Mouse (Mus musculus) kidney, postnatal 0 days (tissue): ENCODE data around the gene Cog5. TPM values are rescaled to one million over a fixed set of nuclear protein-coding genes. Genes with fewer than 3 reads are reported as not detected.

Source experiments
- ATAC-seq: fragments of 200-750 bp; cut with Nextera tagmentation; replicated peaks from 2 replicates; pipeline ENCODE4 v1.8.0; 2017; ENCODE audit warnings: low read depth, moderate number of reproducible peaks, moderate TSS enrichment, moderate library complexity; ENCODE audit not compliant: low FRiP score
- DNase-seq: peaks from one replicate; pipeline ENCODE4 v3.0.0-alpha.2; 2016; ENCODE audit warnings: low spot score
- H3K27ac ChIP-seq: fragments of 300-500 bp; sonication (generic); 2 replicates; pipeline ENCODE4 v1.5.1; 2014; ENCODE audit warnings: mild to moderate bottlenecking
- H3K27me3 ChIP-seq: fragments of 300-500 bp; sonication (generic); 2 replicates; pipeline ENCODE4 v1.6.1; 2014; ENCODE audit warnings: low read length, mixed read lengths; ENCODE audit not compliant: insufficient read depth
- H3K36me3 ChIP-seq: fragments of 300-500 bp; sonication (generic); 2 replicates; pipeline ENCODE4 v1.6.1; 2014; ENCODE audit warnings: low read length, mixed read lengths; ENCODE audit not compliant: insufficient read depth
- H3K4me1 ChIP-seq: fragments of 300-500 bp; sonication (generic); replicated peaks from 2 replicates; pipeline ENCODE4 v1.6.1; 2014; ENCODE audit warnings: antibody characterized with exemption, low read length, mixed read lengths; ENCODE audit not compliant: insufficient read depth
- H3K4me2 ChIP-seq: fragments of 300-500 bp; sonication (generic); 2 replicates; pipeline ENCODE4 v1.6.1; 2014; ENCODE audit warnings: mild to moderate bottlenecking, low read length, moderate library complexity, mixed read lengths
- H3K4me3 ChIP-seq: fragments of 300-500 bp; sonication (generic); replicated peaks from 2 replicates; pipeline ENCODE4 v1.5.1; 2014; ENCODE audit warnings: low read depth, low read length
- H3K9ac ChIP-seq: fragments of 300-500 bp; sonication (generic); 2 replicates; pipeline ENCODE4 v1.6.1; 2014; ENCODE audit warnings: low read depth, low read length
- H3K9me3 ChIP-seq: fragments of 300-500 bp; sonication (generic); replicated peaks from 2 replicates; pipeline ENCODE4 v1.6.1; 2016; ENCODE audit warnings: low read length, inconsistent platforms, mixed read lengths
- CTCF ChIP-seq: IDR thresholded peaks from 2 replicates; pipeline ENCODE4 v1.5.1; 2016; ENCODE audit warnings: antibody characterized with exemption, low read depth, mild to moderate bottlenecking, moderate library complexity
- WGBS: fragments of 180-500 bp; shearing (Covaris S2); extraction: QIAGEN DNeasy Blood & Tissue Kit; methylation state at CpG from one replicate; pipeline ENCODE4 v1.1.7; 2014; 5-methylcytosine and 5-hydroxymethylcytosine counted together
- polyA plus RNA-seq: library from polyadenylated mRNA; unstranded; fragments of >200 nt; fragmentation: Nextera tagmentation; extraction: Ambion mirVana; gene quantifications from 2 replicates; pipeline ENCODE4 v1.2.1, GENCODE M21; 2015

The Cog5 gene
- polyA plus RNA-seq, 1 experiment from 2014 or later: 22.9 TPM

DNA sequence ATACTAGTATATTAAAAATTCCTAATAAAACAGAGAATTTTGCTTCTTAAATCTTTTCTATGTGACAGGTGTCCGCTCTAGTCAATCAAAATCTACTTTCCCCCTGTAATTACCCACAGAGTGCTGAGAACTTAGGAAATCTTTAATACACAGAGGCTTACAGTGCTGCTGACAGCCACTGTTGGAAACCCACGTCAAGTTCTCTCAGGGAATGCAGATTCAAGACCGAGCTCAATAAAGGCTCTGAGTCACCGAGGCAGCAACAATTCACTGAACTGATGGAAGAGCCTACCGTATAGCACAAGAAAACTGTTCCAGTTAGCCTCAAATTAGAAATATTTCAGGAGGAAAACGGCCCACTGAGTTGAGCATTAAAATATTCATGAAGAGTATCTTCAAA, 329.1 kb downstream of the Cog5 start:
- Histone ChIP-seq H3K4me2 (no peak overlapping the region), H3K36me3 (no peaks in the 10 kb centered on the region), H3K9ac (no peak overlapping the region), H3K27me3 (no peaks in the 10 kb centered on the region), H3K4me1 (peaks cover 3% of the 10 kb centered on the region; the same call in 1 of the 2 replicates), H3K4me3 (no peak overlapping the region), H3K27ac (no peak overlapping the region), H3K9me3 (no peaks in the 10 kb centered on the region)
- ATAC-seq: no peak
- no peak for DNase-seq
- no peak for TF ChIP-seq CTCF
- WGBS: 91% methylated on average over 6 of the region's 6 CpGs

GRCm38 (mm10) chr12:31984206-31984605, 329.5 kb downstream of the Cog5 start:
- no peak for TF ChIP-seq CTCF
- Histone ChIP-seq H3K4me3 (no peak overlapping the region), H3K27me3 (no peaks in the 10 kb centered on the region), H3K36me3 (no peaks in the 10 kb centered on the region), H3K4me2 (peak overlapping the region; percentile 13; the same call in 1 of the 2 replicates), H3K4me1 (peaks cover 3% of the 10 kb centered on the region; the same call in 1 of the 2 replicates), H3K9ac (no peak overlapping the region), H3K27ac (no peak overlapping the region), H3K9me3 (no peaks in the 10 kb centered on the region)
- 53% methylated on average over 2 of the region's 2 CpGs for WGBS
- DNase-seq (no peak), ATAC-seq (no peak)

DNA sequence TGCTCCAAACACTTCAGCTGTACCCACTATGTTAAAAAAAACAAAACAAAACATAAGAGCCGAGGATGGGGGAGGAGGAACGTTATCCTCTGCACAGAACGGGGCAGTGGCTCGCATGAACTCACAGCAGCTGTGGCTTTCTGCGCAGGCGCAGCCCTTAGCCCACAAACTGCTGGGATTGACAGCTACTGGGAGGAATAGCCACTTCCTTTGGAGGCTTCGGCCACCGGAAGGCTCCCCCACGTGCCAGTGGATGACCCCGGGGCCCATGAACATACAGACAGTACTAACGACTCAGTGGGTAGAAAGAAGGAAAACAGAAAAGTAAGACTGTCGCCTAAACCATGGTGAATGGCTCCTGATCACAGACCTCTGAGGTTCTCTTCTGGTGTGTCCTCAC, 330.0 kb downstream of the Cog5 start:
- no peak for TF ChIP-seq CTCF
- H3K4me1 ChIP-seq: peaks cover 3% of the 10 kb centered on the region; the same call in 1 of the 2 replicates
- no peaks in the 10 kb centered on the region for H3K36me3 ChIP-seq
- H3K9me3 ChIP-seq: no peaks in the 10 kb centered on the region
- H3K9ac ChIP-seq: no peak overlapping the region
- ATAC-seq: peak; percentile 57; the same call in 1 of the 2 replicates
- no peak overlapping the region for H3K27ac ChIP-seq
- no peaks in the 10 kb centered on the region for H3K27me3 ChIP-seq
- peak overlapping the region; percentile 13; the same call in 1 of the 2 replicates for H3K4me2 ChIP-seq
- H3K4me3 ChIP-seq: no peak overlapping the region
- DNase-seq: peak; percentile 57
- WGBS: 31% methylated on average over 12 of the region's 12 CpGs

DNA sequence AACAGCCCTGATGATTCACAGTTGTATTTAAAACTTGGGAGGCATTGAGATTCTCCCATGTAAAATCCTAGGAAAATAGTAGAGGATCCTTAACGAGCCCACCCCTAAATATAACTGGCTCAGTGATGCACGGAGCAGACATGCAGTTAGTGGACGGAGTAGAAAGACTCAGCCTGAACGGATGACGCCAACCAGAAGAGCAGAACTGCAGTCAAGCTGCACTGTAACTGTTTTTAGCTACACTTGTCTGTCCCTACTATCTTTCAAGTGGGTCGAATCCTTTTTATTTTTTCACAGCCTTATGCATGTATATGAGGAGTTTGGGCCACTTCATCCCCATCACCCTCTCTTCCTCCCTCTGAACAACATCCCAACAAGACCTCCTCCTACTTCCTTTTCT, 331.1 kb downstream of the Cog5 start:
- Histone ChIP-seq H3K27ac (no peak overlapping the region), H3K4me1 (peaks cover 3% of the 10 kb centered on the region; the same call in 1 of the 2 replicates), H3K4me3 (no peak overlapping the region), H3K9ac (no peak overlapping the region), H3K9me3 (no peaks in the 10 kb centered on the region), H3K27me3 (no peaks in the 10 kb centered on the region), H3K4me2 (no peak overlapping the region), H3K36me3 (no peaks in the 10 kb centered on the region)
- no peak for ATAC-seq
- 89% methylated on average over 6 of the region's 6 CpGs for WGBS
- no peak for DNase-seq
- no peak for TF ChIP-seq CTCF

DNA sequence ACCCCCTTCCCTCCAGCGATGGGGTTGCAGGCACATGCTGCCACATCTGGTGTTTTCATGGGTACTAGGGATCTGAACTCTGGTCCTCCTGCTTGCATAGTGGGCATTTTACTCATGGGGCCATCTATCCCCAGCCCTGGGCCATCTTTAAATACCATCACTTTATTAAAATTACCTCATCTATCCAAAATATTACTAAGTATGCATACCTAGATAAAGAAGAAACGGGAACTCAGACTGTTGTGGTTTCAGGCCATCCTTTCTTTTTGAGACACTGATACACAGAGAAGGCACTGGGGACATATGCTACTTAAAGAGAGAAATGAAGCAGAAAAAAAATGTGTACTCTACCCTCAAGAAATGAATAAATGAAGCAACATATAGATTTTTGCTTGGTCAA, 331.8 kb downstream of the Cog5 start:
- H3K27ac ChIP-seq: no peak overlapping the region
- TF ChIP-seq CTCF: no peak
- no peaks in the 10 kb centered on the region for H3K36me3 ChIP-seq
- DNase-seq (no peak), ATAC-seq (no peak)
- H3K9ac ChIP-seq: no peak overlapping the region
- H3K9me3 ChIP-seq: no peaks in the 10 kb centered on the region
- WGBS: 89% methylated on average over 2 of the region's 2 CpGs
- peaks cover 3% of the 10 kb centered on the region; the same call in 1 of the 2 replicates for H3K4me1 ChIP-seq
- H3K27me3 ChIP-seq: no peaks in the 10 kb centered on the region
- no peak overlapping the region for H3K4me2 ChIP-seq
- H3K4me3 ChIP-seq: no peak overlapping the region

Other genes starting within 250 kb of the Cog5 start
- gene Cbll1, start 155.3 kb upstream of the Cog5 start, polyA plus RNA-seq: 11.2 and 13.1 TPM in 2 replicates
- 5.9 and 6.7 TPM in 2 replicates for gene Slc26a4, start 94.9 kb upstream of the Cog5 start, polyA plus RNA-seq
- 35.3 TPM in 2 replicates for gene Bcap29, start 20.2 kb upstream of the Cog5 start, polyA plus RNA-seq
- gene Dus4l, start within 50 bp of the Cog5 start, polyA plus RNA-seq: 12.8 and 13.4 TPM in 2 replicates
- gene Gpr22, start 59.1 kb downstream of the Cog5 start, polyA plus RNA-seq: 0.25 and 0.45 TPM in 2 replicates